Mouse (Mus musculus) intestine, embryonic 14.5 days (tissue): ENCODE results near the gene Lbr. TPM values are rescaled to one million over a fixed set of nuclear protein-coding genes. Genes with fewer than 3 reads are reported as not detected.

Experiments used
- ATAC-seq: fragments of 200-750 bp; cut with Nextera tagmentation; replicated peaks from 2 replicates; pipeline ENCODE4 v1.8.0; 2017; ENCODE audit warnings: low read depth, moderate number of reproducible peaks, moderate TSS enrichment, moderate library complexity; ENCODE audit not compliant: low FRiP score, low TSS enrichment
- DNase-seq: peaks from one replicate; pipeline ENCODE4 v3.0.0-alpha.2; 2018; ENCODE audit warnings: low spot score
- H3K27ac ChIP-seq: fragments of 300-500 bp; sonication (generic); 2 replicates; pipeline ENCODE4 v1.5.1; 2014; ENCODE audit warnings: low read depth, mild to moderate bottlenecking, control low read depth
- H3K27me3 ChIP-seq: fragments of 300-500 bp; sonication (generic); replicated peaks from 2 replicates; pipeline ENCODE4 v1.6.1; 2014; ENCODE audit warnings: low read length, control low read depth; ENCODE audit not compliant: control insufficient read depth, insufficient read depth
- H3K36me3 ChIP-seq: fragments of 300-500 bp; sonication (generic); 2 replicates; pipeline ENCODE4 v1.6.1; 2014; ENCODE audit warnings: low read length, control low read depth; ENCODE audit not compliant: control insufficient read depth, insufficient read depth
- H3K4me1 ChIP-seq: fragments of 300-500 bp; sonication (generic); replicated peaks from 2 replicates; pipeline ENCODE4 v1.6.1; 2014; ENCODE audit warnings: low read length, control low read depth, mixed read lengths; ENCODE audit not compliant: control insufficient read depth, insufficient read depth
- H3K4me2 ChIP-seq: fragments of 300-500 bp; sonication (generic); 2 replicates; pipeline ENCODE4 v1.6.1; 2014; ENCODE audit warnings: low read length
- H3K4me3 ChIP-seq: fragments of 300-500 bp; sonication (generic); 2 replicates; pipeline ENCODE4 v1.5.1; 2014; ENCODE audit warnings: low read depth, low read length, control low read depth, mixed read lengths
- H3K9ac ChIP-seq: fragments of 300-500 bp; sonication (generic); 2 replicates; pipeline ENCODE4 v1.6.1; 2014; ENCODE audit warnings: mild to moderate bottlenecking, low read length
- H3K9me3 ChIP-seq: fragments of 300-500 bp; sonication (generic); 2 replicates; pipeline ENCODE4 v1.6.1; 2016; ENCODE audit warnings: low read length, control low read depth; ENCODE audit not compliant: control insufficient read depth
- WGBS: fragments of 180-500 bp; shearing (Covaris S2); extraction: QIAGEN DNeasy Blood & Tissue Kit; methylation state at CpG from one replicate; pipeline ENCODE4 v1.1.7; 2014; 5-methylcytosine and 5-hydroxymethylcytosine counted together
- polyA plus RNA-seq: library from polyadenylated mRNA; unstranded; fragments of >200 nt; fragmentation: Nextera tagmentation; extraction: Ambion mirVana; gene quantifications from 2 replicates; pipeline ENCODE4 v1.2.1, GENCODE M21; 2014

Gene Lbr
- polyA plus RNA-seq, 1 experiment from 2014 or later, result 157 TPM

GRCm38 (mm10) chr1:181848210-181848609, 5.4 kb upstream of the Lbr start:
- no peak for DNase-seq
- Histone ChIP-seq H3K4me1 (peaks cover 3% of the 10 kb centered on the region), H3K27ac (no peak overlapping the region), H3K4me3 (no peak overlapping the region), H3K9me3 (no peaks in the 10 kb centered on the region), H3K36me3 (no peaks in the 10 kb centered on the region), H3K27me3 (no peaks in the 10 kb centered on the region), H3K4me2 (no peak overlapping the region), H3K9ac (no peak overlapping the region)
- no peak for ATAC-seq
- WGBS, result 72% methylated on average over 1 of the region's 1 CpGs

- Histone ChIP-seq H3K4me3 (no peak overlapping the region), H3K9me3 (no peaks in the 10 kb centered on the region), H3K27ac (no peak overlapping the region), H3K27me3 (no peaks in the 10 kb centered on the region), H3K36me3 (no peaks in the 10 kb centered on the region), H3K4me1 (peaks cover 8% of the 10 kb centered on the region), H3K4me2 (no peak overlapping the region), H3K9ac (no peak overlapping the region)
- ATAC-seq (no peak), DNase-seq (no peak)
- WGBS, result 91% methylated on average over 3 of the region's 3 CpGs
These were observed 4.5 kb upstream of the Lbr start for GRCm38 (mm10) chr1:181847396-181847795.

GRCm38 (mm10) chr1:181845767-181846166, 2.9 kb upstream of the Lbr start:
- Histone ChIP-seq H3K4me3 (no peak overlapping the region), H3K27me3 (no peaks in the 10 kb centered on the region), H3K9me3 (no peaks in the 10 kb centered on the region), H3K36me3 (no peaks in the 10 kb centered on the region), H3K4me1 (peaks cover 12% of the 10 kb centered on the region), H3K27ac (no peak overlapping the region), H3K9ac (no peak overlapping the region), H3K4me2 (no peak overlapping the region)
- DNase-seq, result no peak
- no peak for ATAC-seq
- 85% methylated on average over 3 of the region's 3 CpGs for WGBS

- H3K4me2 ChIP-seq, result no peak overlapping the region
- H3K9me3 ChIP-seq, result no peaks in the 10 kb centered on the region
- no peak overlapping the region for H3K27ac ChIP-seq
- no peak for ATAC-seq
- H3K4me1 ChIP-seq, result peaks cover 19% of the 10 kb centered on the region
- no peaks in the 10 kb centered on the region for H3K36me3 ChIP-seq
- WGBS, result 77% methylated on average over 15 of the region's 15 CpGs
- no peaks in the 10 kb centered on the region for H3K27me3 ChIP-seq
- no peak overlapping the region for H3K4me3 ChIP-seq
- DNase-seq, result no peak
- H3K9ac ChIP-seq, result no peak overlapping the region
These were observed 2.2 kb upstream of the Lbr start for GRCm38 (mm10) chr1:181844874-181845547.

GRCm38 (mm10) chr1:181841864-181842672, 778 bp downstream of the Lbr start:
- H3K36me3 ChIP-seq, result peaks cover 6% of the 10 kb centered on the region
- H3K4me3 ChIP-seq, result peak overlapping the region; percentile 86
- under 1% methylated on average over 110 of the region's 113 CpGs for WGBS
- H3K4me1 ChIP-seq, result peaks cover 28% of the 10 kb centered on the region
- DNase-seq, result peak; percentile 91
- peak overlapping the region; percentile 96 for H3K27ac ChIP-seq
- ATAC-seq, result peak; percentile 98
- H3K9ac ChIP-seq, result peak overlapping the region; percentile 78
- H3K4me2 ChIP-seq, result peak overlapping the region; percentile 93
- H3K9me3 ChIP-seq, result no peaks in the 10 kb centered on the region
- H3K27me3 ChIP-seq, result no peaks in the 10 kb centered on the region

DNA sequence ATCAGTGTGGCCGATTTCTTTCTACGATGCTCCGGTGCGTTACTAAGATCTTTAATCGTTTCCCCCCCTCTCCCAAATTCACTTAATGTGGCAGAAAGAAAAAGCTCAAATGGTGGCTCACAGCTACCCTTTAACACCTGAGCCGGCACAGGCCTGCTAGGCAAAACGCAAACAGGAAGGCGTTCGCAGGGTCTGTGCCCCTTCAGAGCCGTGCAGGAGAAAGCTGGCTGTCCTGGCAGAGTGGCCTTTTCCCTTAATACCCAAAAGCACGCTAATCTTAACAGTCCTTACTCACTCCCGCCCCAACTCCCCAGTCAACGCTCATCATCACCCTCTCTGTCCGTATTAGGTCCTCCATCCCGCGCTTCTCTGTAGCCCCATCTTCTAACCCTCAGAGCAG, 1.4 kb downstream of the Lbr start:
- Histone ChIP-seq H3K4me3 (peak overlapping the region; percentile 86), H3K4me1 (peaks cover 28% of the 10 kb centered on the region), H3K9me3 (no peaks in the 10 kb centered on the region), H3K36me3 (peaks cover 13% of the 10 kb centered on the region), H3K4me2 (peak overlapping the region; percentile 93), H3K27ac (peak overlapping the region; percentile 96), H3K27me3 (no peaks in the 10 kb centered on the region), H3K9ac (peak overlapping the region; percentile 78)
- under 1% methylated on average over 16 of the region's 16 CpGs for WGBS
- DNase-seq (no peak), ATAC-seq (no peak; the same call in 1 of the 2 replicates)

- Histone ChIP-seq H3K27me3 (no peaks in the 10 kb centered on the region), H3K4me2 (peak overlapping the region; percentile 93), H3K9ac (0 out of 2 replicates have a peak overlapping the region, but pooled peaks have one; percentile 11), H3K4me3 (peak overlapping the region; percentile 86), H3K27ac (no peak overlapping the region), H3K36me3 (peaks cover 28% of the 10 kb centered on the region), H3K4me1 (peaks cover 28% of the 10 kb centered on the region), H3K9me3 (no peaks in the 10 kb centered on the region)
- WGBS, result 10% methylated on average over 6 of the region's 6 CpGs
- ATAC-seq (no peak), DNase-seq (no peak)
These were observed 3.0 kb downstream of the Lbr start for GRCm38 (mm10) chr1:181839746-181840366.

- Histone ChIP-seq H3K27me3 (no peaks in the 10 kb centered on the region), H3K4me2 (no peak overlapping the region), H3K4me3 (no peak overlapping the region), H3K9me3 (no peaks in the 10 kb centered on the region), H3K4me1 (peaks cover 24% of the 10 kb centered on the region), H3K27ac (no peak overlapping the region), H3K36me3 (peaks cover 44% of the 10 kb centered on the region), H3K9ac (no peak overlapping the region)
- no peak for DNase-seq
- no peak for ATAC-seq
- WGBS, result 82% methylated on average over 5 of the region's 5 CpGs
These were observed 4.7 kb downstream of the Lbr start for GRCm38 (mm10) chr1:181838111-181838510.
